Mouse (Mus musculus) testis, adult 2 months (tissue): ENCODE measurements around the gene Inip. TPM values are rescaled to one million over a fixed set of nuclear protein-coding genes. Genes with fewer than 3 reads are reported as not detected.
A peak's percentile ranks its signal among the peaks of the same experiment; 100 is the strongest.

Experiments
- H3K27ac ChIP-seq: fragments of 200-500 bp; 2 replicates; pipeline ENCODE4 v1.5.1; 2012; ENCODE audit warnings: low read depth, low read length; ENCODE audit not compliant: control insufficient read depth, insufficient read depth
- H3K27me3 ChIP-seq: fragments of 200-500 bp; 2 replicates; pipeline ENCODE4 v1.6.1; 2012; ENCODE audit warnings: mild to moderate bottlenecking, low read length, moderate library complexity; ENCODE audit not compliant: control insufficient read depth, insufficient read depth
- H3K36me3 ChIP-seq: fragments of 200-500 bp; 2 replicates; pipeline ENCODE4 v1.6.1; 2012; ENCODE audit warnings: mild to moderate bottlenecking, low read length; ENCODE audit not compliant: control insufficient read depth, insufficient read depth
- H3K4me1 ChIP-seq: fragments of 200-500 bp; 2 replicates; pipeline ENCODE4 v1.6.1; 2012; ENCODE audit warnings: low read length; ENCODE audit not compliant: control insufficient read depth, insufficient read depth
- H3K4me3 ChIP-seq: fragments of 200-500 bp; 2 replicates; pipeline ENCODE4 v1.5.1; 2012; ENCODE audit warnings: low read depth, mild to moderate bottlenecking, low read length, moderate library complexity, mixed read lengths; ENCODE audit not compliant: control insufficient read depth
- CTCF ChIP-seq: fragments of 200-500 bp; IDR thresholded peaks from 2 replicates; pipeline ENCODE4 v1.5.1; 2012; ENCODE audit warnings: low read depth, mild to moderate bottlenecking, inconsistent platforms, low read length, moderate library complexity; ENCODE audit not compliant: control insufficient read depth, insufficient read depth, insufficient replicate concordance
- POLR2A ChIP-seq: fragments of 200-500 bp; IDR thresholded peaks from 2 replicates; pipeline ENCODE4 v1.6.1; 2012; ENCODE audit warnings: low read depth, mild to moderate bottlenecking, inconsistent platforms, low read length, moderate library complexity; ENCODE audit not compliant: control insufficient read depth
- polyA plus RNA-seq: library from polyadenylated mRNA; depleted of rRNA; stranded (reverse); fragments of >200 nt; gene quantifications from 2 replicates; pipeline ENCODE4 v1.2.3, GENCODE M21; 2012

Inip gene
- polyA plus RNA-seq, 1 experiment: 6.7 TPM

GRCm38 (mm10) chr4:59819477-59820022 lies 18.2 kb upstream of the Inip start:
- no peaks in the 10 kb centered on the region for H3K36me3 ChIP-seq
- H3K4me1 ChIP-seq: 0 out of 2 replicates have a peak, but pooled peaks cover 2% of the 10 kb centered on the region
- no peaks in the 10 kb centered on the region for H3K27me3 ChIP-seq
- TF ChIP-seq CTCF: no peak
- TF ChIP-seq POLR2A: no peak
- no peak overlapping the region for H3K27ac ChIP-seq
- H3K4me3 ChIP-seq: peak overlapping the region; percentile 4; the same call in 1 of the 2 replicates

DNA sequence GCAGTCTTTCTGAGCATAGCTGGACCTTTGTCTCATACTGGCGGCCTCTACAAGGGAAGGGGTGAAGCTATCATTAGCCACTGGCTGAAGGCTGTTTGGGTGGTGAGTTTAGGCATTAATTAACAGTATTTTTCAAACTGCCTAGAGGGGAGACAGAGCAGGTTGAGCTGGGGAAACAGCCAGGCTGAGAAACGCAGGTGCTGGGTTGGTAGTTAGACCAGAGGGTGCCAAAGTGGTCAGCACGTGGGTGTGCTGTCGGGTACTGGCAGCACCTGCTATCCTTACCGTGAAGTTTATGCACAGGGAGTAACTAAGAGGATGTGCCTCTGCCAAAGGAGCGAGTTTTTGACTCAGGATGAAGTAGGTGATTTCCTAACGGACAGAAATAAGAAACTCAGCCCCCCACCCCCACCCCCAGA lies 17.7 kb upstream of the Inip start:
- TF ChIP-seq POLR2A: no peak
- no peak for TF ChIP-seq CTCF
- 0 out of 2 replicates have a peak, but pooled peaks cover 2% of the 10 kb centered on the region for H3K4me1 ChIP-seq
- no peaks in the 10 kb centered on the region for H3K27me3 ChIP-seq
- no peak overlapping the region for H3K27ac ChIP-seq
- no peak overlapping the region for H3K4me3 ChIP-seq
- H3K36me3 ChIP-seq: no peaks in the 10 kb centered on the region

DNA sequence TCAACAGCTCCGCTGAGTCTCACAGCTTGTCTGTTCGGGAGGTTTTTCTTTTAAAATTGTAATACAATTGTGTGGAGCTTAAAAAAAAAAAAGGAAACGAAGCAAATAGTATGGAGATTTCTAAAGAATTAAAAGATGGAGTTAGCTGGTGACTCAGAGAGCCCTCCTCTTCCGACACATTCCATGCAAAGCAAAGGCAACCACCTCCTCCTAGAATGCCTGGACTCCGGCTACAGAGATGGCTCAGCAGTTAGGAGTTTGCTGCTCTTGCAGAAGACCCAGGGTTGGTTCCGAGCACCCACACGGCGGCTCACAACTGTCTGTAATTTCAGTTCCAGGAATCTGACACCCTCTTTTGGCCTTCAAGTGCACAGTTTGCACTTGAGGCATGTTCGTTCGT lies 17.1 kb upstream of the Inip start:
- H3K4me1 ChIP-seq: 0 out of 2 replicates have a peak, but pooled peaks cover 2% of the 10 kb centered on the region
- TF ChIP-seq POLR2A (no peak), CTCF (no peak)
- no peaks in the 10 kb centered on the region for H3K36me3 ChIP-seq
- H3K27ac ChIP-seq: no peak overlapping the region
- H3K27me3 ChIP-seq: no peaks in the 10 kb centered on the region
- H3K4me3 ChIP-seq: no peak overlapping the region

DNA sequence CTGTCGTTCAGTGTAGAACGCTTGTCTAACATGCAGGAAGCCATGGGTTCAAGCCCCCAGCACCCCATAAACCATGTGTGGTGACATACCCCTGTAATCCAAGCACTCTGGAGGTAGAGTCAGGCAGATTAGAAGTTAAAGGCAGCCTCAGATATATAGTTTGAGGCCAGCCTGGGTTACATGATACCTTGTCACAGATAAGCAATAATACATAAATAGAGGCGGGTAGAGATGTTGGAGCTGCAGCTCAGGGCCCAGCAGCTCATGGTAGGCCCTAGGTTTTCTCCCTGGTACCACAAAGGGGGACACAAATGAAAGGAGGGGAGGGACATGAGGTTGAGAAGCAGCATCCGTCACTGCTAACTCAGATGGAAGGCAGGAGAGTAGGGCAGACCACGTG lies 16.4 kb upstream of the Inip start:
- TF ChIP-seq POLR2A (no peak), CTCF (no peak)
- Histone ChIP-seq H3K27me3 (no peaks in the 10 kb centered on the region), H3K4me1 (0 out of 2 replicates have a peak, but pooled peaks cover 2% of the 10 kb centered on the region), H3K4me3 (no peak overlapping the region), H3K36me3 (no peaks in the 10 kb centered on the region), H3K27ac (no peak overlapping the region)

DNA sequence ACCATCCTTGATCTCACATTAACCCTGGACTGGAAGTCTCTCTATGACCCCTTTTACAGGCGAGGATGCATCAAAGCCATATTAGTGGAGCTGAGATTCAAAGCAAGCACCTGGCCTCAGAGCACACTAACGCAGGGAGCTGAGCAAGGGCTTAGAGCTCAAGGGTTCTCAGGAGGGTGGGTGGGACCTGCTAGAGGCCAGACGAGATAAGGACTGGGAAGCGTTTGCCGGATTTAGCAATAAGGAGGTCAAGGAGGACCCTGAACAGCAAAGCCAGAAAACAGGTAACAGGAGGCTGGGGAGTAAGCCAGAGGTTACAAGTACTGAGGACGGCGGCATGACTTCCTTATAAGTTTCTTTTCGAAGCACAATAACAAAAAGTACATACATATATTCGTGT lies 15.1 kb upstream of the Inip start:
- 0 out of 2 replicates have a peak, but pooled peaks cover 2% of the 10 kb centered on the region for H3K4me1 ChIP-seq
- H3K27ac ChIP-seq: no peak overlapping the region
- no peaks in the 10 kb centered on the region for H3K27me3 ChIP-seq
- no peaks in the 10 kb centered on the region for H3K36me3 ChIP-seq
- TF ChIP-seq POLR2A (no peak), CTCF (no peak)
- H3K4me3 ChIP-seq: no peak overlapping the region

DNA sequence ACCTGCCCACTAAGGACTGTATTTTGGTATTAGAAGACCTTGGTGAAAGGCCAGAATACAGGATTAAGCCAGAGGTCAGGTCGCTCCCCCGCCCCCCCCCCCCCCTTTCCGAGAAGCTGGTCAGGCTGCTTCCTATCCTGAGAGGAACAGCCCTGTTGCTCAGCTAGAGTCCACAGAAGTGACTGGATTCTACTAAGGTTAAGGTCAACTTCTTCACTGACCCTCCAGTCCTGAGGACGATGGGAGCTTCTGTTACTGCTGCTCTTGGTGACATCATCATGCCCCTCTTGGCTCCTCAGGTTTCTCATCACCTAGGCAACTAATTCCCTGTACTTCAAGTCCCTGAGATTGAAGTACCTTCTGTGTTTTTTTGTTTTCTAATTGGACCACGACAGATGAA lies 14.6 kb upstream of the Inip start:
- no peak for TF ChIP-seq POLR2A
- TF ChIP-seq CTCF: no peak
- H3K4me1 ChIP-seq: 0 out of 2 replicates have a peak, but pooled peaks cover 2% of the 10 kb centered on the region
- H3K27ac ChIP-seq: no peak overlapping the region
- no peaks in the 10 kb centered on the region for H3K36me3 ChIP-seq
- no peak overlapping the region for H3K4me3 ChIP-seq
- no peaks in the 10 kb centered on the region for H3K27me3 ChIP-seq

DNA sequence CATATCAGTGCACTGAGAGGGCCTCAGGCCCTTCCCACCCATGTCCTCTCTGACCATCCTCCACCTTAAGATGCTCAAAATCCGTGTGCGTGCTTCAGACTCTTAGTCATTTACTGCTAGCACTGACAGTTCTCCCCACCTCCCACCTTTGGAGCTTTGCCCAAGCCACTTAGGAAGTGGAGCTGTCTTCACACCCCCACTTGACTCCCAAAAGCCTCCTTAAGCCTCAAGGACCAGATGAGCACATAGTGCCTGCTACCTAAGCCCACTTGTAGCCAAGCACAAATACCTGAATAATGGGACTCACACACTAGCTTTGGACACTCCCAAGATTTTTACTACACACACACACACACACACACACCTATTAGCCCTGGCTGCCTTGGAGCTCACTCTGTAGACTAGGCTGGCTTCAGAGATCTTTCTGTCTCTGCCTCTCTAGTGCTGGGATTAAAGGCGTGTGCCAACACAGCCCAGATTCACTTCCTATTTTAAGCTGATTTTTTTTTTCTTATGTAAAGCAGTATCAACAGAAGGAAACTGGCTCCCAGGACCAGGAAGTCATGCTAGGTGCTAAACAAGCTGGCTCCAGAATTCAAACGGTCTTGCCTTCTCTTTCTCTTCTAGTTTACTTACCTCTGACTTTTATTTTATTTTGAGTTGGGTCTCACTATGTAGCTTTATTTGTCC lies 13.9 kb upstream of the Inip start:
- Histone ChIP-seq H3K27me3 (no peaks in the 10 kb centered on the region), H3K4me1 (0 out of 2 replicates have a peak, but pooled peaks cover 2% of the 10 kb centered on the region), H3K4me3 (no peak overlapping the region), H3K36me3 (no peaks in the 10 kb centered on the region), H3K27ac (no peak overlapping the region)
- TF ChIP-seq CTCF (no peak), POLR2A (no peak)
